Mouse (Mus musculus): ENCODE results near the gene Zcchc13. TPM values are rescaled to one million over a fixed set of nuclear protein-coding genes. Genes with fewer than 3 reads are reported as not detected.
"Not testable (repeated sequence)": the region's sequence is repeated elsewhere in the genome, so short reads cannot be mapped to it uniquely, and the experiment has no call there.

Zcchc13 gene
- polyA plus RNA-seq, 1 experiment from 2014 or later, result not detected

- H3K4me2 ChIP-seq (ENCODE audit: low read depth, low read length); H3K36me3 ChIP-seq (ENCODE audit: control insufficient read depth, insufficient read depth); H3K9me3 ChIP-seq (replicated peaks; ENCODE audit: control insufficient read depth, low read length); H3K27me3 ChIP-seq (ENCODE audit: control insufficient read depth, insufficient read depth, low read depth, low read length); H3K9ac ChIP-seq (ENCODE audit: low read depth, low read length); H3K4me1 ChIP-seq (ENCODE audit: control insufficient read depth, low read depth, low read length); H3K27ac ChIP-seq (ENCODE audit: low read length); ATAC-seq (ENCODE audit: low read depth); H3K4me3 ChIP-seq (ENCODE audit: low read depth, low read length): not testable (repeated sequence)
- 59% methylated on average over 10 of the region's 10 CpGs for WGBS (ENCODE audit: insufficient replicate concordance)
These were observed 34.1 kb downstream of the Zcchc13 start for GRCm38 (mm10) chrX:103664445-103664844.

- no peak overlapping the region for H3K9ac ChIP-seq (ENCODE audit: low read depth, low read length)
- H3K9me3 ChIP-seq (replicated peaks; ENCODE audit: control insufficient read depth, low read length), result no peaks in the 10 kb centered on the region
- H3K27me3 ChIP-seq (ENCODE audit: control insufficient read depth, insufficient read depth, low read depth, low read length), result no peaks in the 10 kb centered on the region; the same call in 1 of the 2 replicates
- no peak for ATAC-seq (ENCODE audit: low read depth)
- no peaks in the 10 kb centered on the region for H3K36me3 ChIP-seq (ENCODE audit: control insufficient read depth, insufficient read depth)
- H3K27ac ChIP-seq (ENCODE audit: low read length), result no peak overlapping the region
- H3K4me3 ChIP-seq (ENCODE audit: low read depth, low read length), result no peak overlapping the region
- H3K4me1 ChIP-seq (ENCODE audit: control insufficient read depth, low read depth, low read length), result no peaks in the 10 kb centered on the region
- H3K4me2 ChIP-seq (ENCODE audit: low read depth, low read length), result no peak overlapping the region
These were observed 39.9 kb downstream of the Zcchc13 start for GRCm38 (mm10) chrX:103670245-103670644.

GRCm38 (mm10) chrX:103673761-103674160 is 43.4 kb downstream of the Zcchc13 start:
- Histone ChIP-seq H3K4me3 (ENCODE audit: low read depth, low read length) (no peak overlapping the region), H3K4me1 (ENCODE audit: control insufficient read depth, low read depth, low read length) (no peaks in the 10 kb centered on the region), H3K27ac (ENCODE audit: low read length) (no peak overlapping the region), H3K4me2 (ENCODE audit: low read depth, low read length) (no peak overlapping the region), H3K27me3 (ENCODE audit: control insufficient read depth, insufficient read depth, low read depth, low read length) (no peaks in the 10 kb centered on the region; the same call in 1 of the 2 replicates), H3K9ac (ENCODE audit: low read depth, low read length) (no peak overlapping the region), H3K9me3 (replicated peaks; ENCODE audit: control insufficient read depth, low read length) (no peaks in the 10 kb centered on the region), H3K36me3 (ENCODE audit: control insufficient read depth, insufficient read depth) (no peaks in the 10 kb centered on the region)
- WGBS (ENCODE audit: insufficient replicate concordance), result 60% methylated on average over 3 of the region's 3 CpGs
- no peak for ATAC-seq (ENCODE audit: low read depth)

- Histone ChIP-seq H3K27ac (ENCODE audit: low read length) (no peak overlapping the region), H3K4me2 (ENCODE audit: low read depth, low read length) (no peak overlapping the region), H3K4me3 (ENCODE audit: low read depth, low read length) (no peak overlapping the region), H3K27me3 (ENCODE audit: control insufficient read depth, insufficient read depth, low read depth, low read length) (peaks cover 3% of the 10 kb centered on the region; the same call in 1 of the 2 replicates), H3K36me3 (ENCODE audit: control insufficient read depth, insufficient read depth) (no peaks in the 10 kb centered on the region), H3K9me3 (replicated peaks; ENCODE audit: control insufficient read depth, low read length) (no peaks in the 10 kb centered on the region), H3K9ac (ENCODE audit: low read depth, low read length) (no peak overlapping the region), H3K4me1 (ENCODE audit: control insufficient read depth, low read depth, low read length) (no peaks in the 10 kb centered on the region)
- no peak for ATAC-seq (ENCODE audit: low read depth)
- WGBS (ENCODE audit: insufficient replicate concordance), result 21% methylated on average over 2 of the region's 2 CpGs
These were observed 44.3 kb downstream of the Zcchc13 start for GRCm38 (mm10) chrX:103674674-103675073.

Other genes with a start within 250 kb of the Zcchc13 start
- not detected in 2 replicates for gene Tsx, start 216.1 kb upstream of the Zcchc13 start, polyA plus RNA-seq (2015; fragmentation: Nextera tagmentation; extraction: Ambion mirVana)
- gene Gm26992, start 208.6 kb upstream of the Zcchc13 start, polyA plus RNA-seq (2015; fragmentation: Nextera tagmentation; extraction: Ambion mirVana), result not detected in 2 replicates
- 8.5 and 11.9 TPM in 2 replicates for gene Slc16a2, start 191.4 kb downstream of the Zcchc13 start, polyA plus RNA-seq (2015; fragmentation: Nextera tagmentation; extraction: Ambion mirVana)

Data from liver, embryonic 16.5 days (tissue).